Mouse (Mus musculus) hematopoietic multipotent progenitor cell, adult 10-12 weeks (in vitro differentiated cells): Measurements from ENCODE around the gene Olfr378. TPM values are rescaled to one million over a fixed set of nuclear protein-coding genes. Genes with fewer than 3 reads are reported as not detected.

Experiments
- polyA plus RNA-seq: library from polyadenylated mRNA; stranded (reverse); fragments of >175 nt; gene quantifications from 2 replicates; pipeline ENCODE4 v1.2.3, GENCODE M21; 2012; ENCODE audit warnings: low replicate concordance

The Olfr378 gene
- polyA plus RNA-seq: not detected in 2 replicates

GRCm38 (mm10) chr11:73428377-73428776 is at the start of gene Olfr378:
Gene Olfr378 (minus strand): TSS chr11:73428477.

GRCm38 (mm10) chr11:73457408-73457807 is 29.1 kb upstream of the Olfr378 start, which contains the start of gene Olfr380:
Gene Olfr380 (minus strand): TSS chr11:73457508.

GRCm38 (mm10) chr11:73399514-73399913 is 28.8 kb downstream of the Olfr378 start, which contains the start of gene Olfr1:
Gene Olfr1 (minus strand): TSS chr11:73399614.

Other genes with a start within 250 kb of the Olfr378 start
- gene Ctns, start 229.4 kb downstream of the Olfr378 start, polyA plus RNA-seq: 2.1 and 10.2 TPM in 2 replicates
- gene Shpk, start 229.0 kb downstream of the Olfr378 start, polyA plus RNA-seq: 1.7 and 1.9 TPM in 2 replicates
- gene Trpv1, start 194.2 kb downstream of the Olfr378 start, polyA plus RNA-seq: not detected in 2 replicates
- not detected in 2 replicates for gene Trpv3, start 161.1 kb downstream of the Olfr378 start, polyA plus RNA-seq
- gene Aspa, start 98.9 kb downstream of the Olfr378 start, polyA plus RNA-seq: 0.11 TPM in 1 of 2 replicates, not detected in the other
- not detected in 2 replicates for gene Gm49340, start 98.7 kb downstream of the Olfr378 start, polyA plus RNA-seq
- gene Spata22, start 98.7 kb downstream of the Olfr378 start, polyA plus RNA-seq: not detected in 2 replicates
- gene Olfr20, start 77.7 kb downstream of the Olfr378 start, polyA plus RNA-seq: not detected in 2 replicates
- not detected in 2 replicates for gene Olfr376, start 57.2 kb downstream of the Olfr378 start, polyA plus RNA-seq
- not detected in 2 replicates for gene Olfr1, start 28.9 kb downstream of the Olfr378 start, polyA plus RNA-seq
- gene Olfr380, start 29.0 kb upstream of the Olfr378 start, polyA plus RNA-seq: 0.15 TPM in 1 of 2 replicates, not detected in the other
- gene Olfr381, start 63.1 kb upstream of the Olfr378 start, polyA plus RNA-seq: not detected in 2 replicates
- gene Olfr382, start 88.7 kb upstream of the Olfr378 start, polyA plus RNA-seq: not detected in 2 replicates
- not detected in 2 replicates for gene Olfr385, start 164.5 kb upstream of the Olfr378 start, polyA plus RNA-seq
- gene Olfr384, start 170.1 kb upstream of the Olfr378 start, polyA plus RNA-seq: not detected in 2 replicates